Mouse (Mus musculus): ENCODE measurements around the gene Cdkal1. TPM values are rescaled to one million over a fixed set of nuclear protein-coding genes. Genes with fewer than 3 reads are reported as not detected.

Gene Cdkal1
- polyA plus RNA-seq, 1 experiment: 10.3 TPM

- no peaks in the 10 kb centered on the region for H3K27me3 ChIP-seq (ENCODE audit: control insufficient read depth, insufficient read depth, low read length)
- H3K27ac ChIP-seq (ENCODE audit: insufficient read depth, low read length): no peak overlapping the region
- DNase-seq: no peak
- H3K4me1 ChIP-seq (ENCODE audit: control insufficient read depth, insufficient read depth, low read length): no peaks in the 10 kb centered on the region
- WGBS: 88% methylated on average over 6 of the region's 6 CpGs
- TF ChIP-seq POLR2A (IDR thresholded peaks at IDR 0.05; ENCODE audit: borderline replicate concordance, insufficient read depth, low read length) (no peak), CTCF (IDR thresholded peaks at IDR 0.05; ENCODE audit: borderline replicate concordance, insufficient read depth, low read depth, low read length) (no peak)
- no peak overlapping the region for H3K4me3 ChIP-seq (replicated peaks; ENCODE audit: insufficient read depth, low read depth, low read length)
Observed at GRCm38 (mm10) chr13:29791439-29791838, 64.0 kb downstream of the Cdkal1 start.

- H3K27ac ChIP-seq (ENCODE audit: insufficient read depth, low read length): no peak overlapping the region
- no peak for DNase-seq
- 84% methylated on average over 3 of the region's 3 CpGs for WGBS
- H3K4me3 ChIP-seq (replicated peaks; ENCODE audit: insufficient read depth, low read depth, low read length): no peak overlapping the region
- no peak for TF ChIP-seq POLR2A (IDR thresholded peaks at IDR 0.05; ENCODE audit: borderline replicate concordance, insufficient read depth, low read length)
- no peak for TF ChIP-seq CTCF (IDR thresholded peaks at IDR 0.05; ENCODE audit: borderline replicate concordance, insufficient read depth, low read depth, low read length)
- no peaks in the 10 kb centered on the region for H3K4me1 ChIP-seq (ENCODE audit: control insufficient read depth, insufficient read depth, low read length)
- H3K27me3 ChIP-seq (ENCODE audit: control insufficient read depth, insufficient read depth, low read length): no peaks in the 10 kb centered on the region
Observed at GRCm38 (mm10) chr13:29786984-29787383, 68.5 kb downstream of the Cdkal1 start.

GRCm38 (mm10) chr13:29784894-29785293, 70.6 kb downstream of the Cdkal1 start:
- TF ChIP-seq POLR2A (IDR thresholded peaks at IDR 0.05; ENCODE audit: borderline replicate concordance, insufficient read depth, low read length): no peak
- no peak for TF ChIP-seq CTCF (IDR thresholded peaks at IDR 0.05; ENCODE audit: borderline replicate concordance, insufficient read depth, low read depth, low read length)
- H3K27me3 ChIP-seq (ENCODE audit: control insufficient read depth, insufficient read depth, low read length): no peaks in the 10 kb centered on the region
- no peak for DNase-seq
- 76% methylated on average over 4 of the region's 4 CpGs for WGBS
- no peaks in the 10 kb centered on the region for H3K4me1 ChIP-seq (ENCODE audit: control insufficient read depth, insufficient read depth, low read length)
- H3K27ac ChIP-seq (ENCODE audit: insufficient read depth, low read length): no peak overlapping the region
- H3K4me3 ChIP-seq (replicated peaks; ENCODE audit: insufficient read depth, low read depth, low read length): no peak overlapping the region

GRCm38 (mm10) chr13:29781332-29781731, 74.1 kb downstream of the Cdkal1 start:
- TF ChIP-seq POLR2A (IDR thresholded peaks at IDR 0.05; ENCODE audit: borderline replicate concordance, insufficient read depth, low read length) (no peak), CTCF (IDR thresholded peaks at IDR 0.05; ENCODE audit: borderline replicate concordance, insufficient read depth, low read depth, low read length) (no peak)
- no peak overlapping the region for H3K4me3 ChIP-seq (replicated peaks; ENCODE audit: insufficient read depth, low read depth, low read length)

DNA sequence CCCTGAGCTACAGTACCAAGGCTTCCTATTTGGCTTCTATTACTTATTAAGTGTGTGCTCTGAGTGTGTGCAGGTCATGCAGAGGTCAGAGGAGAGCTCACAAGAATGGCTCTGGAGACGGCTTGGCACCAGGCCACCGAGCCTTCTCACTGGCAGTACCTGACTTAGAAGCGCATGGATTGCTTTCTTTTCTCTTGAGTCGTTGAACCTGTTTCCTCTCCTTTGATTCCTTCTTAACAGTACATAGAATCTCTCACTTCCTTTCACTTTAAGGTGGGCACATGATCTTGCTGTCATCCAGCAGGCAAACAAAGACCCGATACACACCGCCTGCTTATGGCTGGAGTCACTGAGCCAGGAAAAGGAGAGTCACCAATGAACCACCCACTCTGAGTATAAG, 74.8 kb downstream of the Cdkal1 start:
- Histone ChIP-seq H3K27ac (ENCODE audit: insufficient read depth, low read length) (no peak overlapping the region), H3K4me3 (replicated peaks; ENCODE audit: insufficient read depth, low read depth, low read length) (no peak overlapping the region), H3K27me3 (ENCODE audit: control insufficient read depth, insufficient read depth, low read length) (no peaks in the 10 kb centered on the region), H3K4me1 (ENCODE audit: control insufficient read depth, insufficient read depth, low read length) (no peaks in the 10 kb centered on the region)
- DNase-seq: no peak
- TF ChIP-seq CTCF (IDR thresholded peaks at IDR 0.05; ENCODE audit: borderline replicate concordance, insufficient read depth, low read depth, low read length): no peak
- TF ChIP-seq POLR2A (IDR thresholded peaks at IDR 0.05; ENCODE audit: borderline replicate concordance, insufficient read depth, low read length): no peak
- WGBS: 73% methylated on average over 6 of the region's 6 CpGs

More at GRCm38 (mm10) chr13:29781332-29781731, 74.1 kb downstream of the Cdkal1 start:
- no peak overlapping the region for H3K27ac ChIP-seq (ENCODE audit: insufficient read depth, low read length)
- DNase-seq: no peak
- H3K27me3 ChIP-seq (ENCODE audit: control insufficient read depth, insufficient read depth, low read length): no peaks in the 10 kb centered on the region
- no peaks in the 10 kb centered on the region for H3K4me1 ChIP-seq (ENCODE audit: control insufficient read depth, insufficient read depth, low read length)
- 86% methylated on average over 4 of the region's 4 CpGs for WGBS

DNA sequence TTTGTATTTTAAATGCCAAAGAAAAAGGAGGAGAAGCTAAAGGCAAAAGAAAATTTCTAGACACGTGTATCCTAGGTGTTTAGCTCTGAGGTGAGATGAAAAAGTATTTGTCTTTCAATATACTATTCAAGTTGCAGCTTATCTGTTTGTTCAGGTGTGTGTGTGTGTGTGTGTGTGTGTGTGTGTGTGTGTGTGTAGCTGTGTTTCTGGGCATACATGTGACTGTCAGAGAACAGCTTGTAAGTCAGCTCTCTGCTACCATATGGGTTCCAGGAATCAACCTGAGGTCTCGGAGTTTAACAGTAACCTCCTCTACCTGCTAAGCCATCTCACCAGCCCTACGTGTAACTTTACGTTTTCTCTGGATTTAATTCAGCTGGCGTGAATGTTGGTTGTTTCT, 76.0 kb downstream of the Cdkal1 start:
- no peak for DNase-seq
- WGBS: 88% methylated on average over 5 of the region's 5 CpGs
- no peak overlapping the region for H3K27ac ChIP-seq (ENCODE audit: insufficient read depth, low read length)
- no peak overlapping the region for H3K4me3 ChIP-seq (replicated peaks; ENCODE audit: insufficient read depth, low read depth, low read length)
- TF ChIP-seq POLR2A (IDR thresholded peaks at IDR 0.05; ENCODE audit: borderline replicate concordance, insufficient read depth, low read length) (no peak), CTCF (IDR thresholded peaks at IDR 0.05; ENCODE audit: borderline replicate concordance, insufficient read depth, low read depth, low read length) (no peak)
- H3K4me1 ChIP-seq (ENCODE audit: control insufficient read depth, insufficient read depth, low read length): no peaks in the 10 kb centered on the region
- no peaks in the 10 kb centered on the region for H3K27me3 ChIP-seq (ENCODE audit: control insufficient read depth, insufficient read depth, low read length)

DNA sequence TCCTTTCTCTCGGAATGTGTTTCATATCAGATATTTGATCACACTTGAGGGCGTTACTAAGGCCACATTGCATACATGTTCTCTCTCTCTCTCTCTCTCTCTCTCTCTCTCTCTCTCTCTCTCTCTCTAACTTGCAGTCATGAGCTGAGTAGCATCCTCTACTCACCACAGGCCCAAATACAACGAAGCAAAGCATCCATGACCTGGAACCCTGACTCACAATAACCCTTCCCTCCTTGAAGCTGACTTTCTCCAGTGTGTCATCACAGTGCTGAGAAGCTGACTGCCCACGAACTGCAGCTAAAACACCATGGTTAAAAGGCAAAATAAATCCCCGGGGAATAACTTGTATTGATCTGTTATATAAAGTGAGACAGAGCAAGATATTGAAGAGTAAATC, 76.4 kb downstream of the Cdkal1 start:
- no peak for TF ChIP-seq POLR2A (IDR thresholded peaks at IDR 0.05; ENCODE audit: borderline replicate concordance, insufficient read depth, low read length)
- TF ChIP-seq CTCF (IDR thresholded peaks at IDR 0.05; ENCODE audit: borderline replicate concordance, insufficient read depth, low read depth, low read length): no peak
- no peaks in the 10 kb centered on the region for H3K27me3 ChIP-seq (ENCODE audit: control insufficient read depth, insufficient read depth, low read length)
- WGBS: 85% methylated on average over 5 of the region's 5 CpGs
- H3K4me3 ChIP-seq (replicated peaks; ENCODE audit: insufficient read depth, low read depth, low read length): no peak overlapping the region
- DNase-seq: no peak
- H3K4me1 ChIP-seq (ENCODE audit: control insufficient read depth, insufficient read depth, low read length): no peaks in the 10 kb centered on the region
- no peak overlapping the region for H3K27ac ChIP-seq (ENCODE audit: insufficient read depth, low read length)

DNA sequence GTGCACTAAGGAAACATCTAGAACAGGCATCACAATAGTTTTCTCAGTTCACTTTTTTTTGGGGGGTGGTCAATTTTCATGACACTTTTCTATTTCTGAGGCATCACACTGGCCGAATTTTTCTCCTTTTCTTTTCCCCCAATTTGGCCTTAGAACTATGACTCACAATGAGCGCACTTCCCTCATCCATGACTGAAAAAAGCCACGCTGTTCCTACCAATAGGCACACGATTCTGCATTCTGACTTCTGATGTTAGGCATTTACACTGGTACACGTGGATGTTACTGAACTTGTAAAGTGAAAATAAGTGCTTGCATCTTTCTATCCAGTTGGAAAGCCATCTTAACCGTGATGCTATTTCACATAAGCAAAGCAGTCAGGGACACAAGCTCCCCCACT, 77.3 kb downstream of the Cdkal1 start:
- Histone ChIP-seq H3K4me1 (ENCODE audit: control insufficient read depth, insufficient read depth, low read length) (no peaks in the 10 kb centered on the region), H3K4me3 (replicated peaks; ENCODE audit: insufficient read depth, low read depth, low read length) (no peak overlapping the region), H3K27ac (ENCODE audit: insufficient read depth, low read length) (no peak overlapping the region), H3K27me3 (ENCODE audit: control insufficient read depth, insufficient read depth, low read length) (no peaks in the 10 kb centered on the region)
- no peak for DNase-seq
- TF ChIP-seq POLR2A (IDR thresholded peaks at IDR 0.05; ENCODE audit: borderline replicate concordance, insufficient read depth, low read length) (no peak), CTCF (IDR thresholded peaks at IDR 0.05; ENCODE audit: borderline replicate concordance, insufficient read depth, low read depth, low read length) (no peak)
- 94% methylated on average over 6 of the region's 6 CpGs for WGBS
